Mouse (Mus musculus) 416B (cell line): ENCODE measurements at regions not wholly inside any gene's neighbourhood (a gene's known extent, or its start where the extent isn't known, plus 50 kb on each side); places are given as distances from the start of the nearest gene placed in this dataset.

ENCODE experiments used
- DNase-seq: peaks from one replicate; pipeline ENCODE4 v3.0.0; 2011; ENCODE audit warnings: low read depth

DNA sequence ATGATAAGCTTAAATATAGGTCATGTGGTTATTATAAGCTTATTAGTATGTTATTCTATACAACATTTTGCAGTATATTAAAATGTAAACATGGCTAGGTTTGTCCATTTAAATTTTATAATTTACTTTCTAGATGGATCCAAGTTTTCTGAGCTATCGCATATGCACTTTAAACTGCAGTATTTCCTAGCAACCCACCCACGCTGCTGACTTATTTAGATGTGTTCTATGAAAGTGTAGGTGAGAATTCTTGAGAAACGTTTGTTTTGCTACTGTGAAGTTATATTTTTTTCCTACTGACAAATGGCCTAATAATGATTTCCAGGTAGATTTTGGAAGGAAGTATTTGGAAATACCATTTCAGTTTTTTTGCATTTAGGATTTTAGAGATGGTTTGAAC is 308.0 kb downstream of the Gbe1 start:
- no peak for DNase-seq

DNA sequence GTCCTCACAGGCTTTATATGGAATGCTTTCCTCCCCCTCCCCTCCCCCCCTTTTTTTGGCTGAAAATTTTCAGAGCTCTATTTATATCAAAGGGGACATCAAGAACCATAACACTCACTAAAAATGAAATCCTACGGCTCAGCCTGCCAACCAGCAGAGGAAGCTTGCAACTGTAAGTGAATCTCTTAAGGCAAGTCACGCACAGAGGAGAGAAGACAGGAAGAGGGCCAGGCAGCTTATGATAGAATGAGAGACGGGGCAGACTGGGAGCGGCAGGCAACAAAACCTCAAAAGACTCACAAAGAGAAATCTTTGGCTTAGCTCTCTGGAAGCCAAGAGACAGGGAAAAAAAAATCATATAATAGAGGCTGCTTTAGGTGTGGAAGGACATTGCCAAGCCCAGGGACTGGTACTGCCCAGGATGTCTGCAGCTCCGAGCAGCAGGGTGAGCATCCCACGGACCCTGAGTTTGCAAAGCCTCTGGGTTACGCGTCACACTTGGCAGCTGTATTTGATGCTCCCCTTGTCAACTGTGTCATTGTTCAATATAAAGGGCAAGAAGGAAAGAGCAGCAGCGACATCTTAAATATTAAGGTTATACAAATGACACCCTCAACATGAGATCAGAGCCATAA is 330.0 kb downstream of the Gbe1 start:
- DNase-seq, result no peak

DNA sequence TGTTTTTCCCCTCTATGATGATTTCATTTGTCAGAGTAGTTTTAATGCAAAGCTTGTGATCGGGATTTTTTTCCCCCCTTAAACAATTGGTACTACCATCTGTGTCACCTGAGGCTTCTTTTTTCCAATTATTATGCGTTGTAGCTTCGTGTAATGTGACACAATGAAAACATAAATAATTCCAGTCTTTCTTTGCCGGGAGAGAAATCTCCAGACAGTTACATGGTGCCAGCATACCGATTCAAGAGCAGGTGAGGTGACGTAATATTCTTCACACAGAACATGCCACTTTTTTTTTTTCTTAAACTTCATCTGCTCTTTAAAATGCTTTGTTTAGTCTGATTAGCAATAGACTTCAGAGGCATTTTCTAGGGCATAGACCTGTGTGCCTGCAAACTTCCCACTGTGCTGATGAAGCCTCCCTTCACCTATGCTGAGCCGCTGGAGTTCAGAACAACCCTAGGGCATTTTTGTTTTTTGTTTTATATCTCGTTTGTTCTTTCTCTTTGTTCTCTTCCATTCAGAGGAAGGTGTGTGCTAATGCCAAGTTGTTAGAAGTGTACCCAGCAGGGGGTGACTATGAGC is 331.0 kb downstream of the Gbe1 start:
- no peak for DNase-seq

DNA sequence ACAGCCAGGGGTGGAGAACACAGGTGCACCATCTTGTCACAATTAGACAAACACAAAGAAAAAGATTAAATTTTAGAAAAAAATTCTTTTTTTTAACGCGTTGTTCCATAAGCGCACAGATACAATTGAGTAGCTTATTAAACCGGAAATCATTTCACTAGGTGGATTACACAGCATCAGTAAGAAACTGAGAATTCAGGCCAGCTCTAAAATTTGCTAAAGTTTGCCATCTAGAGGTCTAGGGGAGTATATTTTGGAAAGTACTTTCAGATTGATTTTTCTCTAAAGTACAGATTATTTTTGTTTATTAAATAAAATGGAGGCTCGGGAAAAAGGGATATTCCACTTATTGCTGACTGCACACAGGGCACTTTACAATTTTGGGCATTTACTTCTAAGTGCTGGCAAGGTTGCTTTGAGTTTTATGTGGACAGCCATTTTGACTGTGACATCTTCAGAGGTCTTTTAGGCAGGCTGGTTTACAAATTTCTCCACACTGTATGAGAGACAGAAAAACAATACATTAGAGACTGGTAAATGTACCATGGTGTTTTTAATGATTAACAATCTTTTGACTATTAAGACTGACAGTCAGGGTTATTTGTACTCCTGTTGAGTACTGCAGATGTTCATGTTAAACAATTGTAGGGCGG is 340.8 kb downstream of the Gbe1 start:
- peak; percentile 56 for DNase-seq

DNA sequence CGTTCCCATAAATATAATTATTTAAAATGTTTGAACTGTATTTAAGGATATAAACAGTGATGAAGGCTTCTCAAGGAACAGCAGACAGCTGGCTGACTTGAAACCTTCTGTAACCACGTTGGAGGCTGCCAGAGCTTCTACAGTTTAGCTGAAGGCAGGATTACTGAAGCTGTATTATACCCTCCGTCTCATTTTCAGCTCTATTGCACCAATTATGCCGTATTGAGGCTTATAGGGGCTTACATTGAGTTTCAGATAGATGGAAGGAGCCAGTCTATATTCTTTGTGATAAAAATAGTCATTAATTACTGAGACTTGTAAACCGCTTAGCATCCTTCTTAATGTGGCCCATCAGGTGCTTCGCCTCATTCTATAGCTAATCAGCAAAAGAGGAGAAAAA is 376.1 kb downstream of the Gbe1 start:
- DNase-seq, result no peak

DNA sequence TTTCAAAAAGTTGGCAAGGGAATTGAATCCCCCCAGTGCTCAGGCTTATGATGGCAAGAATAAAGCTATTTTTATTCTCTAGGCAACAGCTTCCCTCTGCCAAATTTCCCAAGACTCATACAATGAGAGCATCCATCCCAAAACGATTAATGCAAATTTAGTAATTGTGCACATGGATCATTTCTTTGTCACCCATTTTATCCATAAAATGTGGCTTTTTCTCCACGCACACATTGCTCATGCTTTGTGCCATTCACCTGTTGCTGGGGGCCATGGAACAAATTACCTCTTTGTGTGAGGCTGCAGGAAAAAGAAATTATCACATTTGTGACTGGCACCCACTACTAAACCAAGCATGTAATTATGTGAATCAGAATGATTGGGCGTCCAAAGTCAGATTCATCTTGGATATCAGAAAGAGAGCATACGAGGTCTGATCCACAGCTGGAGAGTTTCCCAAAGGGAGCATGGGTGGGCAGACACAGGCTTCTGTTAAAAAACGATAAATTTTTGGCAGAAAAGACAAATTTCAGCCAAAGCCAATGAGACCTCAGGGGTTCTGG is 411.1 kb downstream of the Gbe1 start:
- DNase-seq, result no peak

DNA sequence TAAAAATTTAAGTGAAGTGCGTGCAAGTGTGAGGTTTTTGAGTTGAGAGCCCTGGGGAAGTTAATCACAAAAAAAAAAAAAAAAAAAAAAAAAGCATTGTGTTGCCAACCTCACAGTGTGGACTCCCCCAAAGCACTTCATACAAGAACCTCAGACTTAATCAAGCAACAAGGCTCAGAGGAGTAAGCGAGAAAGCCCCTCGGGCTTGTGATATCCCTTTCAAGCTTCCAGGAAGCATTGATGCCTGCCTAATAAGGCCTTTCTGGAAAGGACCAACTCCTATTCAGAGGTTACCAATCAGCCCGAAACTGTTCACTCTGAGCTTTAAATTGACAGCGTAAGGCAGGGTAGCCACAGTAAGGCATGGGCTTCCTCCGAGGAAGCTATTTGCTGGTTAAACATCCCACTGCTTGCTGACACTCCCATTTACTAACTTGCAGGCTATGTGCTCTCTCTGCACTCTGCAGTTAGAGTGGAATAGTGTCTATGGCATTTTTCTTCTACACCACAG is 411.6 kb downstream of the Gbe1 start:
- no peak for DNase-seq

DNA sequence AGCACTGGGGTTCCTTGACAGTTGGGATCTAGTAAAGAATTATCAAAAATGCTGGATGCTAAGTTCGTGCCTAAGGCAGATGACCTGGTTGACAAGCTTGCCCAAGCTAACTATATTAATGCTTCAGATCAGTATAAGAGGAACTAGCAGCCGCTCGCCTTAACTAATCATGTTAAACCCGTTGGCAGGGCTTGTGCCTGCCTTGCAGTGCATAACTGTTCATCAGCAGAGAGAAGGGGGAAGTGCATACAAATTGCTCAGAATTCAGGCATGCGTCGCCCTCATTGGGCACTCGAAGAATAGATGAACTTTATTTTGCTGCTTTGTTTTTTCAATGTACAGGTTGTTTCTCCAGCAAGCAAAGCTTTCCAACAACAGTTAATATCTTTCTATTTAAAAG is 419.3 kb downstream of the Gbe1 start:
- DNase-seq, result no peak

DNA sequence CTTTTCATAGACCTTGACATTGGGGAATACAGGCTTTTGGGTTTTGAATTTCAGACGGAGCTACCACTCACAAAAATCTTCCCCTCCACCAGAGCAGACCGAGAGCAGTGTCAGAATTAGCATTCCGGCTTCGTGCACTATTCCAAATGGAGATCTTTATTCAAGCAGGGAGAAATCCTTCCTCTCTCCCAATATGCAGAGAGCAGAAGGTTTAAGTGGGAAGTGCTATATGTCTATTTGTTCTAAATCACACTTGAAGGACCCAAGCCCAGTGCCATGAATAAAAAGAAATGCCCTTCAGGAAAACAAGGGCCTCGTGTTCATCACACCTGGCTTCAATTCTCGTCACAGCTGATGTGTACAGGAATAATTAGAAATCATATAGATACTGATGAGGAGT is 426.3 kb downstream of the Gbe1 start:
- DNase-seq, result no peak

DNA sequence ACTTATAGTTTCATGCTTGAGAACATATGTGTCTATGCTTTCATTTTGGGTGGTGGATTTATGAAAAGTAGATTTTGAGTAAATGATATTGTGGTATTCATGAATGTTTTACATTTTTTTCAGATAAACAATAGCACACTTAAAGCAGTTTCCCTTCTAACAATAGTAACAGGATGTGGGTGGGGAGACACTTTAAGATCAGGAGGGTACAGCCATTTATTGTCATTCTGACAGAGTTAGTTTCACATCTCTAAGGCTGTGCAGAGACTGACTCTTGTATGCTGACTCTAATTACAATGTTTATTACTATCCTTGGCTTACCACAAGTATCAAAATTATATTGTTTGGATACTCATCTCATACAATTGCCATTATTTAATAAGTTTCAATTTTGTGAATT is 440.5 kb downstream of the Gbe1 start:
- DNase-seq, result no peak

DNA sequence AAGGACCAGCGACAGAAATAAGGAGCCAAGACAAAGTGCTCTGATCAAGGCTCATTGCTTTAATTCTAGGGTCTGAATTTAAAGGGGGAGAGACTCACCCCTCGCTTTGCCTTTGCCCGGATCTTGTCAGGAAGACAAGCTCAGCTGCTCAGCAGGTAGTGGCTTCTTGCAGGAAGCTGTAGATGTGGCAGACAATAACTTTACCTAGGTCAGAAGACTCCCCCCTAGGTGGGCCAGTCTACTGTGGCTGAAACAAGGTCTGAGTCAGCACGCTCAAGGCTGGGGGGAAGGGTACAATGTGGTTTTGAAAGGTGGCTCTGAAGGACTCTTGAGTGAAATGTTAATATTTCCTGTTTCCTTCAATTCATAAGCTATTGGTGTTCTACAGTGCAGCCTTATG is 484.3 kb downstream of the Gbe1 start:
- DNase-seq, result peak; percentile 31

DNA sequence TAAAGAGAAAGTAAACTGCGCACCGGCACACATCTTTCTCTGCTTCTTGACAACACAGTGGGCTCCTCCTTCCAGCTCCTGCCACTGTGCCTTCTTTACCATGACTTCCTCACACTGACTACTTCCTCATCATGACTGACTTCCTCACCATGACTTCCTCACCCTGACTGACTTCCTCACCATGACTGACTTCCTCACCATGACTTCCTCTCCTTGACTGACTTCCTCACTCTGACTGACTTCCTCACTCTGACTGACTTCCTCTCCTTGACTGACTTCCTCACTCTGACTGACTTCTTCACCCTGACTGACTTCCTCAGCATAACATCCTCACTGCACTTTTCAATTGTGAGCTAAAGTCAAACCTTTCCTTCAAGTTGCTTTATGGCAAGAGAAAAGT is 489.8 kb downstream of the Gbe1 start:
- peak; percentile 15 for DNase-seq

DNA sequence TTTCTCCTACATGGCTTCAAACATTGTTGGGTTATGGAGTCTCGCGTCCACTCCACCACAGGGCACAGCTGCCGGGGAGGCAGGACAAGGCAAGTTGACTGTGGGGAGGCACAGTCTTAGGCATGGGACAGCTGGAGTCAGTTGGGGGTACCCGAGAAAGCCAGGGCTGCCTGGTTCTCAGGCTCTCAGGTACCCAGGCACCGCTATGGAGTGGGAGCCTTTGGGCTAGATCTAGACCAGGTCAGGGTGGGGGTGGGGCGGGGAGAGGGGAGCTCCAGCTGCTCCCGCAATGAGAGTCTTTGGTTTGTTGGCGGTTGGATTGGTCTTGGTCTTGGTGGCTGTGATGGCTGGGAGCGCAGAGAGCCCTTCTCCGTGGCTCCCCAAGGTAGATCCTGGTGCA is 512.2 kb downstream of the Gbe1 start:
- DNase-seq, result no peak

DNA sequence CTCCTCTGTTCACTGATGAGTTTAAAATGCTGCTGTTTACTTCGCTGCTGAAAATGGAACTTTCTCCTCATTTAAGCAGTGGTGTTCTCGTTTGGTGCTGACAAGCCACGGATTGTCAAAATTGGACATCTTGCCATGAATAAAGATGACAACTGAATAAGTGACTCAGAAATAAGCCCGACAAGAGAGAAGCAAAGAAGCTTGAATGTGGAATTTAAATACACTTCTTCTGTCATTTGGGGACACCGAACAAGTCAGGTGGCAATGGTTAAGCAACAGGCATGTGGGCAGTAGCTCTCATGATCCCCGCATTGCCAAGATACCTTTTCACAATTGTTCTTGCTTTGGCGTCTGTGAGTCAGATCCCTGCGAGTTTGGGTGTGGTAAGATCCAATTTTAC is 521.3 kb downstream of the Gbe1 start:
- no peak for DNase-seq

DNA sequence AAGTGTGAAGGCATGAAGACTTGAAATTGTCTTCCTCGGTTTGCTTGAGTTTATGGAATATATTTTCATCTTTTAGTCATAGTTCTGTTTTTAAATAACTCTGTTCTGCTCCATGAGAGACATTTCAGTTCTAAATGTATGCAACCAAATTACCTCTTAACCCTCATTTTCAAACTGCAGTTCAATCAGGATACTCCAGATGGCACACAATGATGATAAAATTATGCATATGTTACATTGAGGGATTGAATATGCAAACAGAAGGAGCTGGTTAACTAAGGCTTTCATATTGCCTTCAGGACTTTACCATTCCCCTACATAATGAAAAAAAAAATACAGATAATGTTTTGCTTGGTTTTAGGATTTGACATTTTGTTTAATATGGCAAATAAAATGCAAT is 524.4 kb downstream of the Gbe1 start:
- DNase-seq, result peak; percentile 32

DNA sequence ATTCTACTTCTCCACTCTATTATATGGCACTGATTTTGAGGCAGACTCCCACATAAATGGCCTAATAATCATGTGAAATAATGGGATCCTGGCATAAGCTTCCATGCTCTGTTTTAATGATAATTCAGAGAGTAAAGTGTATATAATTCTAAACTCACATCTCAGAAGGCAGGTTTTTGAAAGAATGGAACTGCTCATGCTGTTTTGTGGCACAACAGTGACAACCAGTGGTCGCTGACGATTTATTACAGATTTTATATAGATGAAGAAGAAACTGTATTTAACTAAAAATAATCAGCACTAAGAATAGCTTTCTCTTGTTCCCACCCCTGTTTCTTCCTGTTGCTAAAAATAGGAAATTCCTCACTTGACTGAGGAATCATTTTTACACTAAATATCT is 554.5 kb downstream of the Gbe1 start:
- DNase-seq, result peak; percentile 21

DNA sequence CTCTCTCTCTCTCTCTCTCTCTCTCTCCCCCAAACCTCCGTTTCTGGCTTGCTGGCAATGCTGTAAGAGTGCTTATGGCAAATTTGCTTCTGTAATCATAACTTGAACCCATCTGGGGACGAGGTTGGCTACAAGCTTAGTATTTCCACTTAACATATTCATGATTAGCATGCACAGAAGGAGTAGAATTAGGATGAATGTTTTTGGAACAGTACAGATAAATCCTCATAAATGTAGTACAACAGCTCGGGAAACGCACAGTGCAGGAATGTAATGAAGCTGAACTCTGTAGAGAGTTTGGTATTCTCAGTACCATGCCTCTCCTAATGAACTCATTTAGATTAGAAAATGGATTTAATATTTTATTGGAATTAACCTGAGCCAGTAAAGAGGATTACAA is 555.5 kb downstream of the Gbe1 start:
- DNase-seq, result no peak

DNA sequence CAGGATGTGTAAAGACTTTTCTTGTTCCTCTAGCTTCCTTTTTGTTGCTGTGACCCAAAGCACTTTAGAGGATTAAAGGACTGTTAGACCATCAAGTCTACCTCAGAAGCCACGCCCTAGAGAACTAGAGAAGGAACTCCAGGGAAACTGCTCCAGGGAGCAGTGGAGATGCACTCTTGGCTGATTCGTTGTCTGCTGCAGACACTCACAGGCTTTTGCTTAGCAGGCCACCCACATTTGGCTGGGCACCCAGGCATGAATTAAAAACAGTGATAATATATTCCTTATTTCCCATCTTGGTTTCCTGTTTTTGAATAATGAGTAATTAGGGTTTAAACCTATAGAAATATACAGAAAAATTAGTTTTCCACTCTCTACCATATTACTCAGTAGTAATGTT is 560.3 kb downstream of the Gbe1 start:
- no peak for DNase-seq

DNA sequence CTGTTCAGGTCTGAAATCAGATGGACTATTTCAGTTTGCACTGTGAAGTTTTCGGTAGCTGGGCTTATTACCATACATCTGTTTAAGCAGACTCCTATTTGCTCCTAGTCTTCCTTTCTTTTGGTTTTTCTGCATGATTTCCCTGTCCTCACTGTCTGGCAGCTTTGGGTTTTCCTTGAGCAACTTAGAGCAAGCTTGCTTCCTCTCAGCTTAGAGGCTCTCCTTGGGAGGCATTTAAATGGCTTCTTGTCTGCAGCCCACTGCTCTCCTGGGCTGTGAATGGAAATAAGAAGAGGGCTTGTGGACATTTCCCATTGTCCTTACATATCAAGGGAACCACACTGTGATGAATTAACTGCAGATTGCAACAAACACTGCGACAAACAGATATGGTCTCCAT is 566.9 kb downstream of the Gbe1 start:
- DNase-seq, result no peak

DNA sequence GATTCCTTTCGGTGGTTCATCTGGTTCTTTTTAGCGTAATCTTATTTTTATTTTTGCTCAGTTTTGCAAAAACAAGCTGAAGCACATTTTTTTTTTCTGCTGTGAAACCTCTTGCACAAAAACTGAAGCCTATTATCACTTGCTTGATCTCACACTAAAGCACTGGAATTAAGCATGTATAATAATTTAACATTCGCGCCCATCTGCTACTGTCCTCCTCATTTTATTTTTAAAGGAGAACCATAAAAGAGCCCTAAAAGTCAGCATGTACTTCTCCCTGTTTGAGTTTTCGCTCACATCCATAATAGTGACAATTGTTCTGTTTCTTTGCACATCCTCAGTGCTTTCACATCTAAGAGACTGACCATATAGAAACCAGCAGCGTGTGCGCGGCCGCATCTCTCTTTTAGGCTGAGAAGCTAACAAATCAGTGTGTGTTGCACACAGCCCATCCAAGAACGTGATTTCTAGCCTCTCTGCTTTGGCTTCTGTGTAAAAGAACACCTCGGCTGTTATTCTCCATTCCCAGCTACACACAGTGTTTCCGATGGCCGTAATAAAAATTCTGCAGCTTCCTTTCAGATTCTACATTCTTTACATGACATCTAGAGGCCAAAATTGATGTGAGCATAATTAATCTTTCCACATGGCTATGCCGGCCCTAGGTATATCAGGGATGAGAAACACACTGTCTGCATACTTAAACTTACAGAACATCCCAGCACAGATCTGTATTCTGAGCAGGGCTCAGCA is 567.5 kb downstream of the Gbe1 start:
- no peak for DNase-seq

DNA sequence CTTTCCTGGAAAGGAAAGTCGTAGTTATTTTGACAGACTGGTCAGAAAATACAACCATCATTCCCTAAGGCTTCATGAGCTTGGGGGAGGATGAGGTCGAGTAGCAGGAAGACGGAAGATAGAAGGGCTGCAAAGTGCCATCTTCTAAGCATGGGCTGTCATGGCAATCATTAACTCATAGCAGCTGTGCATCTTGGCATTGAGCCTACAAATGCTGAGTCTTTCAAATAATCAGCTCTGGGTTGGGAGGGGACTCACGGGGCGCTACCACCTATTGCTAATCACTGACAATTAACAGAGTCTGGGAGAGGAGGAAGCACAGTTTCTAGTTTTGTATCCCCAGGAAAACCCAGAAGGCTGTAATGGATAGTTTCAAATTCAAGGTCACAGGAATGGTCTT is 586.3 kb downstream of the Gbe1 start:
- DNase-seq, result no peak

DNA sequence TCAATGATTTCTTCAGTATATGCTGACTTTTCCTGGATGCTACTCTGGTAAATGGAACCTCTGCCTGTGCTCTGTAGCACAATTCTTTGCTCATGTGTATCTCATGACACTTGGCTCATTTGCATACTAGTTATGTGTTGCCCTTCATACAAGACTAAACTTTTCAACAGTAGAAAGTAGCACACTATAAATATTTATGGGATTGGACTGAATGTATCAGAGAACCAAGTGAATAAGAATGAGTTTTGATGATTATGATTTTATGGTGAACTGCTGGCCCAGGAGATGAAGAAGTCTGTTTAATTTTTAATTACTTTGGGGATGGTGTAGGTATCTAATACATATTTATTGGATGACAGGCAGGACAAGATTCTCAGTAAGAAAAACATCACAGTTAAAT is 606.3 kb downstream of the Gbe1 start:
- DNase-seq, result no peak

DNA sequence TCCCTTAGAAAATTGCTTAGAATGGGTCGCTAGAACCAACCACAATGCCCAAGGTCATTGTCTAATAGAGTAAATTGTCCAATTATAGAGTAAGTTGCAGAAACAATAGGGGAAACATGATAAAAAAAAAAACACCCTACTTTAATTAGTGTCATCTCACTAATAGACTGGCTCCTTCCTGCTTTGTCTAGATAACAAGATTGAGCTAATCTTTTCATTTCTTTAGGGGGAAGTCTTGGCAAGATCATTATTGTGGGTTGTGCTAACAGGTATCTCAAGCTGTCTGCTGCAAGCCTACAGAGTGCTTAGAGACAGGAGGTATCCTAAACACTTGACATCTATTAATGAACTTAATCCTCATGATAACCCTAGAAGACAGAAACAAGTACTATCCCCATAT is 615.9 kb downstream of the Gbe1 start:
- DNase-seq, result no peak
